Mouse (Mus musculus) embryonic facial prominence, embryonic 13.5 days (tissue): Measurements from ENCODE around the gene Ttc7. TPM values are rescaled to one million over a fixed set of nuclear protein-coding genes. Genes with fewer than 3 reads are reported as not detected.
A peak's percentile ranks its signal among the peaks of the same experiment; 100 is the strongest.

Source experiments
- ATAC-seq: fragments of 200-750 bp; cut with Nextera tagmentation; 2 replicates; pipeline ENCODE4 v1.8.0; 2017; ENCODE audit warnings: low read depth; ENCODE audit not compliant: insufficient number of reproducible peaks, insufficient read depth, low FRiP score, low TSS enrichment
- H3K27ac ChIP-seq: fragments of 300-500 bp; sonication (generic); 2 replicates; pipeline ENCODE4 v1.5.1; 2015; ENCODE audit warnings: moderate library complexity, mild to moderate bottlenecking, inconsistent platforms
- H3K27me3 ChIP-seq: fragments of 300-500 bp; sonication (generic); 2 replicates; pipeline ENCODE4 v1.6.1; 2015; ENCODE audit warnings: mild to moderate bottlenecking, inconsistent platforms
- H3K36me3 ChIP-seq: fragments of 300-500 bp; sonication (generic); 2 replicates; pipeline ENCODE4 v1.6.1; 2015; ENCODE audit warnings: mild to moderate bottlenecking, inconsistent platforms
- H3K4me1 ChIP-seq: fragments of 300-500 bp; sonication (generic); 2 replicates; pipeline ENCODE4 v1.6.1; 2015; ENCODE audit warnings: inconsistent platforms
- H3K4me2 ChIP-seq: fragments of 300-500 bp; sonication (generic); 2 replicates; pipeline ENCODE4 v1.6.1; 2015; ENCODE audit warnings: moderate library complexity, mild to moderate bottlenecking, inconsistent platforms
- H3K4me3 ChIP-seq: fragments of 300-500 bp; sonication (generic); 2 replicates; pipeline ENCODE4 v1.5.1; 2015; ENCODE audit warnings: mild to moderate bottlenecking, inconsistent platforms
- H3K9ac ChIP-seq: fragments of 300-500 bp; sonication (generic); 2 replicates; pipeline ENCODE4 v1.6.1; 2015; ENCODE audit warnings: mild to moderate bottlenecking, inconsistent platforms
- H3K9me3 ChIP-seq: fragments of 300-500 bp; sonication (generic); 2 replicates; pipeline ENCODE4 v1.6.1; 2016; ENCODE audit warnings: inconsistent platforms
- WGBS: fragments of 180-500 bp; shearing (Covaris S2); methylation state at CpG from one replicate; pipeline ENCODE4 v1.1.7; 2015; ENCODE audit warnings: mixed read lengths; 5-methylcytosine and 5-hydroxymethylcytosine counted together
- polyA plus RNA-seq: library from polyadenylated mRNA; unstranded; fragments of >200 nt; fragmentation: Nextera tagmentation; extraction: Ambion mirVana; gene quantifications from 2 replicates; pipeline ENCODE4 v1.2.1, GENCODE M21; 2015

Gene Ttc7
- polyA plus RNA-seq, 1 experiment from 2014 or later: 7.2 TPM

- H3K4me1 ChIP-seq: peaks cover 67% of the 10 kb centered on the region
- no peak overlapping the region for H3K27ac ChIP-seq
- ATAC-seq: no peak
- no peak overlapping the region for H3K9ac ChIP-seq
- no peaks in the 10 kb centered on the region for H3K27me3 ChIP-seq
- WGBS: 90% methylated on average over 9 of the region's 9 CpGs
- H3K36me3 ChIP-seq: no peaks in the 10 kb centered on the region
- no peak overlapping the region for H3K4me3 ChIP-seq
- H3K9me3 ChIP-seq: no peaks in the 10 kb centered on the region
- no peak overlapping the region for H3K4me2 ChIP-seq
Measured at GRCm38 (mm10) chr17:87373327-87373726, 90.6 kb downstream of the Ttc7 start.

- Histone ChIP-seq H3K27me3 (no peaks in the 10 kb centered on the region), H3K4me2 (no peak overlapping the region), H3K4me3 (no peak overlapping the region), H3K27ac (peak overlapping the region; percentile 66), H3K9me3 (no peaks in the 10 kb centered on the region), H3K9ac (no peak overlapping the region), H3K36me3 (no peaks in the 10 kb centered on the region), H3K4me1 (peaks cover 60% of the 10 kb centered on the region)
- ATAC-seq: no peak
- 16% methylated on average over 10 of the region's 10 CpGs for WGBS
Measured at GRCm38 (mm10) chr17:87375941-87376511, 93.3 kb downstream of the Ttc7 start.

GRCm38 (mm10) chr17:87376831-87377471 is 94.3 kb downstream of the Ttc7 start:
- Histone ChIP-seq H3K27me3 (no peaks in the 10 kb centered on the region), H3K4me3 (no peak overlapping the region), H3K4me2 (no peak overlapping the region), H3K9ac (no peak overlapping the region), H3K27ac (peak overlapping the region; percentile 66), H3K36me3 (no peaks in the 10 kb centered on the region), H3K9me3 (no peaks in the 10 kb centered on the region), H3K4me1 (peaks cover 57% of the 10 kb centered on the region)
- WGBS: 69% methylated on average over 6 of the region's 6 CpGs
- peak; percentile 28 for ATAC-seq

- Histone ChIP-seq H3K4me2 (no peak overlapping the region), H3K27ac (peak overlapping the region; percentile 66), H3K4me3 (no peak overlapping the region), H3K9ac (no peak overlapping the region), H3K4me1 (peaks cover 51% of the 10 kb centered on the region), H3K9me3 (no peaks in the 10 kb centered on the region), H3K36me3 (no peaks in the 10 kb centered on the region), H3K27me3 (no peaks in the 10 kb centered on the region)
- 53% methylated on average over 6 of the region's 6 CpGs for WGBS
- 0 out of 2 replicates have a peak, but pooled peaks have one; percentile 17 for ATAC-seq
Measured at GRCm38 (mm10) chr17:87377536-87377935, 94.8 kb downstream of the Ttc7 start.

GRCm38 (mm10) chr17:87378354-87379159 is 95.9 kb downstream of the Ttc7 start:
- ATAC-seq: no peak
- peak overlapping the region; percentile 66; the same call in 1 of the 2 replicates for H3K27ac ChIP-seq
- H3K36me3 ChIP-seq: no peaks in the 10 kb centered on the region
- peaks cover 56% of the 10 kb centered on the region for H3K4me1 ChIP-seq
- H3K4me3 ChIP-seq: no peak overlapping the region
- 63% methylated on average over 16 of the region's 16 CpGs for WGBS
- no peak overlapping the region for H3K9ac ChIP-seq
- no peaks in the 10 kb centered on the region for H3K9me3 ChIP-seq
- H3K27me3 ChIP-seq: no peaks in the 10 kb centered on the region
- H3K4me2 ChIP-seq: no peak overlapping the region

GRCm38 (mm10) chr17:87379160-87379624 is 96.5 kb downstream of the Ttc7 start:
- Histone ChIP-seq H3K4me2 (no peak overlapping the region), H3K36me3 (no peaks in the 10 kb centered on the region), H3K27ac (peak overlapping the region; percentile 8; the same call in 1 of the 2 replicates), H3K27me3 (no peaks in the 10 kb centered on the region), H3K4me3 (no peak overlapping the region), H3K4me1 (peaks cover 56% of the 10 kb centered on the region), H3K9me3 (no peaks in the 10 kb centered on the region), H3K9ac (no peak overlapping the region)
- WGBS: 79% methylated on average over 11 of the region's 11 CpGs
- ATAC-seq: no peak

GRCm38 (mm10) chr17:87379821-87380220 is 97.1 kb downstream of the Ttc7 start:
- no peak for ATAC-seq
- no peak overlapping the region for H3K4me2 ChIP-seq
- WGBS: 51% methylated on average over 10 of the region's 10 CpGs

GRCm38 (mm10) chr17:87380681-87381080 is 98.0 kb downstream of the Ttc7 start:
- Histone ChIP-seq H3K4me1 (peaks cover 52% of the 10 kb centered on the region), H3K36me3 (no peaks in the 10 kb centered on the region), H3K9ac (no peak overlapping the region), H3K27ac (no peak overlapping the region), H3K4me3 (no peak overlapping the region), H3K9me3 (no peaks in the 10 kb centered on the region), H3K4me2 (no peak overlapping the region), H3K27me3 (no peaks in the 10 kb centered on the region)
- 86% methylated on average over 9 of the region's 9 CpGs for WGBS
- ATAC-seq: no peak

More at GRCm38 (mm10) chr17:87379821-87380220, 97.1 kb downstream of the Ttc7 start:
- H3K36me3 ChIP-seq: no peaks in the 10 kb centered on the region
- H3K27ac ChIP-seq: peak overlapping the region; percentile 8; the same call in 1 of the 2 replicates
- H3K4me1 ChIP-seq: peaks cover 56% of the 10 kb centered on the region
- H3K9ac ChIP-seq: peak overlapping the region; percentile 28; the same call in 1 of the 2 replicates
- H3K27me3 ChIP-seq: no peaks in the 10 kb centered on the region
- H3K9me3 ChIP-seq: no peaks in the 10 kb centered on the region
- H3K4me3 ChIP-seq: no peak overlapping the region

GRCm38 (mm10) chr17:87385835-87386234 is 103.1 kb downstream of the Ttc7 start:
- no peaks in the 10 kb centered on the region for H3K9me3 ChIP-seq
- H3K4me1 ChIP-seq: peaks cover 10% of the 10 kb centered on the region; the same call in 1 of the 2 replicates
- peaks cover 4% of the 10 kb centered on the region; the same call in 1 of the 2 replicates for H3K27me3 ChIP-seq
- ATAC-seq: no peak
- H3K9ac ChIP-seq: no peak overlapping the region
- no peak overlapping the region for H3K27ac ChIP-seq
- H3K4me3 ChIP-seq: no peak overlapping the region
- no peaks in the 10 kb centered on the region for H3K36me3 ChIP-seq
- no peak overlapping the region for H3K4me2 ChIP-seq
- 84% methylated on average over 3 of the region's 3 CpGs for WGBS

GRCm38 (mm10) chr17:87387068-87387467 is 104.4 kb downstream of the Ttc7 start:
- no peak for ATAC-seq
- Histone ChIP-seq H3K27me3 (peaks cover 4% of the 10 kb centered on the region; the same call in 1 of the 2 replicates), H3K36me3 (no peaks in the 10 kb centered on the region), H3K9ac (no peak overlapping the region), H3K4me3 (no peak overlapping the region), H3K4me2 (no peak overlapping the region), H3K9me3 (no peaks in the 10 kb centered on the region), H3K27ac (no peak overlapping the region), H3K4me1 (peaks cover 10% of the 10 kb centered on the region; the same call in 1 of the 2 replicates)
- WGBS: 51% methylated on average over 5 of the region's 5 CpGs

GRCm38 (mm10) chr17:87391242-87391641 is 108.6 kb downstream of the Ttc7 start:
- Histone ChIP-seq H3K36me3 (no peaks in the 10 kb centered on the region), H3K27me3 (peaks cover 4% of the 10 kb centered on the region; the same call in 1 of the 2 replicates), H3K27ac (no peak overlapping the region), H3K9me3 (no peaks in the 10 kb centered on the region), H3K4me2 (no peak overlapping the region), H3K9ac (no peak overlapping the region), H3K4me3 (no peak overlapping the region), H3K4me1 (0 out of 2 replicates have a peak, but pooled peaks cover 13% of the 10 kb centered on the region)
- no peak for ATAC-seq
- 72% methylated on average over 7 of the region's 7 CpGs for WGBS
